Mouse (Mus musculus) MEL (cell line): Measurements from ENCODE around the gene Frmd4b. TPM values are rescaled to one million over a fixed set of nuclear protein-coding genes. Genes with fewer than 3 reads are reported as not detected.

Experiments
- DNase-seq: peaks from one replicate; pipeline ENCODE4 v3.0.0; 2011; ENCODE audit warnings: low read depth, low spot score
- H3K27ac ChIP-seq: 2 replicates; pipeline ENCODE4 v1.5.1; 2012; ENCODE audit warnings: low read depth, mild to moderate bottlenecking, control low read depth, low read length, moderate library complexity; ENCODE audit not compliant: control insufficient read depth
- H3K27me3 ChIP-seq, 2 experiments: fragments of 150-350 bp in 1 of 2; sonication (generic) in 1 of 2; 2 replicates each; pipeline ENCODE4 v1.6.1; 2012; ENCODE audit warnings: low read length in 2 of 2, mild to moderate bottlenecking in 2 of 2, improper control_type of control experiment in 1 of 2, moderate library complexity in 1 of 2; ENCODE audit not compliant: insufficient read depth in 2 of 2, control insufficient read depth in 1 of 2
- H3K36me3 ChIP-seq, 2 experiments: 2 replicates each; pipeline ENCODE4 v1.6.1; 2012 to 2014; ENCODE audit warnings: low read length in 2 of 2, improper control_type of control experiment in 1 of 2, inconsistent platforms in 1 of 2, mild to moderate bottlenecking in 1 of 2; ENCODE audit not compliant: insufficient read depth in 2 of 2, control insufficient read depth in 1 of 2
- H3K4me1 ChIP-seq, 2 experiments: fragments of 150-350 bp in 1 of 2; sonication (generic) in 1 of 2; 2 replicates each; pipeline ENCODE4 v1.6.1; 2012; ENCODE audit warnings: low read length in 2 of 2, improper control_type of control experiment in 1 of 2, mild to moderate bottlenecking in 1 of 2; ENCODE audit not compliant: insufficient read depth in 2 of 2, control insufficient read depth in 1 of 2
- H3K4me3 ChIP-seq, 2 experiments: fragments of 150-350 bp in 1 of 2; sonication (generic) in 1 of 2; 2 replicates each; pipeline ENCODE4 v1.5.1; 2012; ENCODE audit warnings: low read depth in 2 of 2, low read length in 2 of 2, mild to moderate bottlenecking in 2 of 2, moderate library complexity in 2 of 2, control low read depth in 1 of 2, improper control_type of control experiment in 1 of 2; ENCODE audit not compliant: control insufficient read depth in 1 of 2, insufficient read depth in 1 of 2
- H3K79me2 ChIP-seq: 2 replicates; pipeline ENCODE4 v1.6.1; 2012; ENCODE audit warnings: mild to moderate bottlenecking, low read length, moderate library complexity; ENCODE audit not compliant: control insufficient read depth, poor library complexity, insufficient read depth
- H3K9ac ChIP-seq: 2 replicates; pipeline ENCODE4 v1.6.1; 2012; ENCODE audit warnings: low read depth, mild to moderate bottlenecking, control low read depth, low read length, moderate library complexity; ENCODE audit not compliant: control insufficient read depth, poor library complexity, severe bottlenecking
- H3K9me3 ChIP-seq: fragments of 150-350 bp; sonication (generic); replicated peaks from 2 replicates; pipeline ENCODE4 v1.6.1; 2012; ENCODE audit warnings: mild to moderate bottlenecking, low read length, improper control_type of control experiment, moderate library complexity; ENCODE audit not compliant: insufficient read depth
- CHD2 ChIP-seq: IDR thresholded peaks from 2 replicates; pipeline ENCODE4 v1.6.1; 2011; ENCODE audit warnings: low read length, improper control_type of control experiment
- CTCF ChIP-seq, 3 experiments: IDR thresholded peaks in 2 of 3; conservative IDR thresholded peaks in 1 of 3; 2 replicates each; pipeline ENCODE4 v1.5.1; 2011 to 2012; ENCODE audit warnings: low read length in 3 of 3, low read depth in 2 of 3, mild to moderate bottlenecking in 2 of 3, improper control_type of control experiment in 1 of 3, inconsistent platforms in 1 of 3, mixed read lengths in 1 of 3, moderate library complexity in 1 of 3; ENCODE audit not compliant: control insufficient read depth in 1 of 3, insufficient read depth in 1 of 3, poor library complexity in 1 of 3, severe bottlenecking in 1 of 3
- E2F4 ChIP-seq: IDR thresholded peaks from 2 replicates; pipeline ENCODE4 v1.6.1; 2011; ENCODE audit warnings: low read depth, low read length, improper control_type of control experiment, borderline replicate concordance
- ELF1 ChIP-seq: IDR thresholded peaks from 2 replicates; pipeline ENCODE4 v1.6.1; 2014; ENCODE audit warnings: low read depth, mild to moderate bottlenecking, inconsistent platforms, low read length, improper control_type of control experiment, moderate library complexity
- GABPA ChIP-seq: IDR thresholded peaks from 2 replicates; pipeline ENCODE4 v1.6.1; 2012; ENCODE audit warnings: low read depth, mild to moderate bottlenecking, inconsistent platforms, low read length, improper control_type of control experiment, moderate library complexity
- GATA1 ChIP-seq: IDR thresholded peaks from 2 replicates; pipeline ENCODE4 v1.6.1; 2011; ENCODE audit warnings: low read depth, low read length, improper control_type of control experiment
- HCFC1 ChIP-seq: IDR thresholded peaks from 2 replicates; pipeline ENCODE4 v1.6.1; 2012; ENCODE audit warnings: low read depth, mild to moderate bottlenecking, inconsistent platforms, low read length, improper control_type of control experiment, moderate library complexity
- MAFK ChIP-seq: IDR thresholded peaks from 2 replicates; pipeline ENCODE4 v1.6.1; 2011; ENCODE audit warnings: low read depth, mild to moderate bottlenecking, low read length, improper control_type of control experiment, borderline replicate concordance
- MAX ChIP-seq: IDR thresholded peaks from 2 replicates; pipeline ENCODE4 v1.6.1; 2011; ENCODE audit warnings: low read length, improper control_type of control experiment
- MAZ ChIP-seq: IDR thresholded peaks from 2 replicates; pipeline ENCODE4 v1.6.1; 2012; ENCODE audit warnings: low read depth, mild to moderate bottlenecking, inconsistent platforms, low read length, improper control_type of control experiment
- MEF2A ChIP-seq: IDR thresholded peaks from 2 replicates; pipeline ENCODE4 v1.6.1; 2014; ENCODE audit warnings: low read depth, mild to moderate bottlenecking, inconsistent platforms, low read length, improper control_type of control experiment; ENCODE audit not compliant: poor library complexity, insufficient replicate concordance, severe bottlenecking; ENCODE audit errors: extremely low read depth
- NELFE ChIP-seq: IDR thresholded peaks from 2 replicates; pipeline ENCODE4 v1.6.1; 2011; ENCODE audit warnings: low read depth, low read length, improper control_type of control experiment
- POLR2AphosphoS2 ChIP-seq: IDR thresholded peaks from 2 replicates; pipeline ENCODE4 v1.6.1; 2011; ENCODE audit warnings: low read length, improper control_type of control experiment
- POLR2AphosphoS5 ChIP-seq: IDR thresholded peaks from 2 replicates; pipeline ENCODE4 v1.6.1; 2012; ENCODE audit warnings: low read depth, borderline replicate concordance, mild to moderate bottlenecking, inconsistent platforms, low read length, moderate library complexity, mixed read lengths
- RAD21 ChIP-seq: IDR thresholded peaks from 2 replicates; pipeline ENCODE4 v1.6.1; 2011; ENCODE audit warnings: mild to moderate bottlenecking, low read depth, low read length, improper control_type of control experiment
- SIN3A ChIP-seq: IDR thresholded peaks from 2 replicates; pipeline ENCODE4 v1.6.1; 2012; ENCODE audit warnings: low read length, improper control_type of control experiment, inconsistent platforms
- SMC3 ChIP-seq: IDR thresholded peaks from 2 replicates; pipeline ENCODE4 v1.6.1; 2011; ENCODE audit warnings: low read depth, low read length, improper control_type of control experiment
- ZKSCAN1 ChIP-seq: IDR thresholded peaks from 2 replicates; pipeline ENCODE4 v1.6.1; 2012; ENCODE audit warnings: low read depth, mild to moderate bottlenecking, inconsistent platforms, low read length, improper control_type of control experiment, moderate library complexity
- ZMIZ1 ChIP-seq: IDR thresholded peaks from 2 replicates; pipeline ENCODE4 v1.6.1; 2012; ENCODE audit warnings: low read depth, mild to moderate bottlenecking, inconsistent platforms, low read length, improper control_type of control experiment, moderate library complexity
- ZNF384 ChIP-seq: IDR thresholded peaks from 2 replicates; pipeline ENCODE4 v1.6.1; 2012; ENCODE audit warnings: low read depth, mild to moderate bottlenecking, inconsistent platforms, low read length, improper control_type of control experiment
- polyA plus RNA-seq, 2 experiments: library from polyadenylated mRNA; stranded (reverse) in 1 of 2; unstranded in 1 of 2; fragments of >175 nt in 1 of 2; fragments of >200 nt in 1 of 2; gene quantifications; 2 replicates each; pipeline versions ENCODE4 v1.2.1 to v1.2.4; 2012; ENCODE audit warnings: low replicate concordance in 2 of 2, low read depth in 1 of 2; ENCODE audit not compliant: insufficient read length in 2 of 2, insufficient read depth in 1 of 2, missing spikeins in 1 of 2
- total RNA-seq: library from RNA; depleted of rRNA; stranded (reverse); fragments of 300-350 nt; gene quantifications from 2 replicates; pipeline ENCODE4 v1.2.3, GENCODE M21; 2012

The Frmd4b gene
- total and polyA plus RNA-seq, 3 experiments, result 0.18 TPM; not detected in 2

DNA sequence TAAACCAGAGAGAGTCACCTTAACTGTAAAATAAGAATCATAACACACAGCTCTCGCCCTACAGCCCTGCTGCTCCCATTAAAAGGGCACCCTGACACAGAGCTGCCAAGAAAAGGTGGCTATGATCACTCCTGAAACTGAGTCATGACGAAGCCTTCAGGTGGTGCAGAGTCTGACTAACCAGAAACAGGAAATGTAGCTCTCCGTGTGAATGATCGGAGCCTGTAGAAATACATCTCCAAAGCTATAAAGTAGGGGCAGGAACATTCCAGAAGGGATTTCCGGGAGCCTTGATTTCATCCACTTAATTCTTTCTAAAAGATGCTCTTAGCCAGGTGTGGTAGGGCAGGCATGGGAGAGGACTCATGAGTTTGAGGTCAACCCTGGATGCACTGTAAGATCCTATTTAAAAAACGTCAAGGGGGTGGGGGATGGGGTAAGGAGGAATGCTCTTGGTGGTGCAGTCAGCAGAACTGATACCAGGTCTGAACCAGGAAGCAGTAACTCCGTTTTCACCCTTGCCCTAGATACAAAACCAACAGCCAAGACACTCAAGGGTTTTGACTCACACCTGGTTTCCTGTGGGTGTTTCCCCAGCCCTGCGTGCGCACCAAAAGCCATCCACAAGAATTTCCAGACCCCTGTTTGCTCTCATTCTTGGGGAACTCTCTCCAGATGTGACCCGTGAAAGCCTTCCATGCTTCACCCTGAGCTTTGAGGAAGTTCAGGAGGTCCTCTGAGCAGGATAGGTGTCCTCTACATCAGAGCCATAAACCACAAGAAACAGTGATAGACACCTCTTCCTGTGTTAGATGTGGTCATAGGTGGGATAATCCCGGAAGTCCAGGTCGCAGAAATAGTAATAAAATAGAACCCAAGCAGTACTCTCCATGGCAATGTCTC is 323.4 kb downstream of the Frmd4b start:
- Histone ChIP-seq H3K27ac (no peak overlapping the region), H3K27me3 (no peaks in the 10 kb centered on the region; a peak in 1 of 4 replicates), H3K79me2 (no peaks in the 10 kb centered on the region), H3K9me3 (no peaks in the 10 kb centered on the region), H3K9ac (no peak overlapping the region), H3K36me3 (no peaks in the 10 kb centered on the region), H3K4me3 (no peak overlapping the region), H3K4me1 (no peaks in the 10 kb centered on the region)
- TF ChIP-seq RAD21, result no peak
- no peak for TF ChIP-seq MEF2A
- no peak for TF ChIP-seq E2F4
- TF ChIP-seq ZMIZ1, result no peak
- no peak for TF ChIP-seq CTCF (IDR thresholded peaks at IDR 0.05 in 2 of 3, conservative IDR thresholded peaks at IDR 0.05 in 1 of 3; ENCODE audit: control insufficient read depth in 1 of 3, insufficient read depth in 1 of 3, low read depth in 2 of 3, low read length in 3 of 3, poor library complexity in 1 of 3, severe bottlenecking in 1 of 3)
- TF ChIP-seq ZNF384, result no peak
- no peak for TF ChIP-seq MAFK
- TF ChIP-seq ZKSCAN1, result no peak
- no peak for TF ChIP-seq POLR2AphosphoS2
- no peak for TF ChIP-seq CHD2
- no peak for TF ChIP-seq POLR2AphosphoS5
- no peak for TF ChIP-seq SMC3
- TF ChIP-seq GABPA, result no peak
- no peak for TF ChIP-seq HCFC1
- no peak for TF ChIP-seq GATA1
- DNase-seq, result no peak

DNA sequence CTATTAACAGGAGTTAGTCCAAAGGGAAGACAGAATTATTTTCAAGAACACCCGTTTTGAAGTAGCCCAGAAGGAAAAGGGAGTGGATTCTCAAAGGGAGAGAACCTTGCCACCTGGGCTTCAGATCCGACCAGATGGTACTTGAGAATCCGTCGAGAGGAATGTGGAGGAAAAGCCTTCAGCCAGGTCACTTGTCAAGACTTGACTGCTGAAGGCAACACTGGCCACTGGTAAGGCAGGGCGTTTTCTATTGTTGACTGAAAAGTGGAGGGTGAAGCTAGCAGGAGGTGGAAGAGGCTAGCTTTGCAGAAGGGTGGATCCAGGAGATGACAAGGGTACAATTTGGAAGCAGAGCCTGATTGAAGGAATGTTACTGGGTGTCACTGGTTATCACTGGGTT is 324.4 kb downstream of the Frmd4b start:
- H3K27ac ChIP-seq, result no peak overlapping the region
- no peak for DNase-seq
- H3K9ac ChIP-seq, result no peak overlapping the region
- H3K9me3 ChIP-seq, result no peaks in the 10 kb centered on the region
- no peak overlapping the region for H3K4me3 ChIP-seq
- H3K79me2 ChIP-seq, result no peaks in the 10 kb centered on the region
- H3K4me1 ChIP-seq, result no peaks in the 10 kb centered on the region
- TF ChIP-seq NELFE (no peak), MAX (no peak), ELF1 (no peak), MAZ (no peak), GABPA (no peak), SIN3A (no peak)
- H3K36me3 ChIP-seq, result no peaks in the 10 kb centered on the region
- no peaks in the 10 kb centered on the region; a peak in 1 of 4 replicates for H3K27me3 ChIP-seq
